Mouse (Mus musculus): ENCODE measurements around the gene Rnf216.

DNA sequence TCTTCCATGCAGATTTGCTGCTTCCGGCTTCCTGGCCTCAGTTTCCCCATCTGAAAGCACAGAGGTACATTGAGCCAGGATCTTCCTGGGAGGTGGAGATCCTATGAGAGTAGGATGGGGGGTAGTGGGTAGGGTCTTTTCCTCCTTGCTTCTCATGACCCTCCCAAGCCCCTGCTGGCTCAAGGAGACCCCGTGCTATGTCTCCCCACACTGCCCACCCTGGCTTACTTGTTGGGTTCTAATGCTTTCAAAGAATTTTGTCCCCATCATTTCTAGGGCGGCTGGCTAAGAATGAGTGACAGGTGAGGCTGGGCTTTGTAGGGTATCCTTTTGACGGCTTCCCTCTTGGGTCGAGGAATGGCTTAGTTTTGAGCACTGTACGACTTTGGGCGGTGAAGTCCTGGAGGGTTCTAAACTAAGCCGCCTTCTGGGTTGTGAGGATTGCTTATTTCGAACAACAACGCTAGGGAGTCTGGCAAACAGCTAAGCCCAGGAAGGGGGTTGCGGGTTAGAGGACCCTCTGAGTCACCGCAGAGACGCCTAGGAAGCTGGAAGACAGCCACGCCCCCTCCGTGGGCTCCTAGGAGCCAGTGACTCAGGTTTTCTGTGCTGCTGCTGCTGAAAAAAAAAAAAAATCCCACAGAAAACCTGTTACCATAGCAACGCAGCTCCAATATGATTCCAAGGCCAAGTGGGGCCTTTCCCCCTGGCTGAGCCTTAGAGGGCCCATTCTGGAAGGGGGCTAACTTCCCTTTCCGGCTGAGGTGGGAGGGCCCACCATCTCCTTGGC, 148.9 kb downstream of the Rnf216 start:
- no peak for TF ChIP-seq GATA1 (IDR thresholded peaks at IDR 0.05; ENCODE audit: low read length)
- TF ChIP-seq TAL1 (IDR thresholded peaks at IDR 0.05; ENCODE audit: low read length): no peak
